In the genomic region with DNA sequence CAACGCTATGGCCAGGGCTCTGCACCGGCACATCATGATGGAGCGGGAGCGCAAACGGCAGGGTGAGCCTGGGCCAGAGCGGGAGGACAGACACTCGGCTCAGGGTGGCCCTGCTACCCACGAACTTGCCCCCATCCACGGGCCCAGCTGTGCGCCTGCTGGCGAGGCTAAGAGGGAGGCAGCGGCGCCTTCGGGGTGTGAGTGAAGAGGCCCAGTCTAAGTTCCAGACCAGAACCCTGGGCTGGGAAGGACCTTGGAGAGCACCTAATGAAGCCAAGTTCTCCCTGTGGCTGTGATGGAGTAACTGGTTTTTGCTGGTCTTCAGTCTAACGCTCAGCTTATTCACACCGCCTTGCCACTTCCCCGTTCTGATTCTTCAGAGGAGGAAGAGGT, we compare ENCODE assay signal across 8 mouse cellular contexts. TPM values are rescaled to one million over a fixed set of nuclear protein-coding genes. Genes with fewer than 3 reads are reported as not detected.
DNase-seq lines count a peak whose midpoint lies in the region; ATAC-seq and TF ChIP-seq lines count a peak whose summit lies in the region.

No protein-coding gene starts in this region.

- peak overlapping the region; percentile 83 for H3K9ac ChIP-seq in kidney, embryonic 16.5 days (replicated peaks; ENCODE audit: low read length)
- H3K9ac ChIP-seq in hindbrain, embryonic 12.5 days, result peak overlapping the region; percentile 88

- H3K4me1 ChIP-seq in kidney, embryonic 16.5 days (ENCODE audit: insufficient read depth, low read length), result peaks cover 37% of the 10 kb centered on the region
- peaks cover 3% of the 10 kb centered on the region for H3K4me1 ChIP-seq in bone marrow, adult 2 months (ENCODE audit: control insufficient read depth, insufficient read depth, low read length)
- H3K4me1 ChIP-seq in hindbrain, embryonic 12.5 days, result peaks cover 37% of the 10 kb centered on the region

- under 1% methylated on average over 17 of the region's 17 CpGs for WGBS in kidney, embryonic 16.5 days
- WGBS in bone marrow, adult 2 months, result 0% methylated on average over 17 of the region's 17 CpGs
- 3% methylated on average over 17 of the region's 17 CpGs for WGBS in hindbrain, embryonic 12.5 days

- ATAC-seq in kidney, embryonic 16.5 days (ENCODE audit: low FRiP score, low TSS enrichment), result no peak
- no peak; the same call in 1 of the 2 replicates for ATAC-seq in hindbrain, embryonic 12.5 days (ENCODE audit: low FRiP score)
- peak; percentile 30 for ATAC-seq in megakaryocyte progenitor cell, adult 5-6 weeks (replicated peaks; ENCODE audit: poor library complexity)
- no peak for ATAC-seq in inflammation-experienced regulatory T-cells, adult 6 months

- H3K27me3 ChIP-seq in kidney, embryonic 16.5 days (ENCODE audit: insufficient read depth, low read length), result no peaks in the 10 kb centered on the region
- H3K27me3 ChIP-seq in hindbrain, embryonic 12.5 days, result no peaks in the 10 kb centered on the region

- no peak for DNase-seq in kidney, postnatal 14 days
- DNase-seq in left cerebral cortex, postnatal 4 days, result no peak
- no peak for DNase-seq in lung, adult 18-20 months

- TF ChIP-seq POLR2A in bone marrow, adult 2 months (IDR thresholded peaks at IDR 0.05; ENCODE audit: borderline replicate concordance, control insufficient read depth, low read depth, low read length), result no peak

- peak overlapping the region; percentile 78 for H3K27ac ChIP-seq in kidney, embryonic 16.5 days (ENCODE audit: low read length)
- H3K27ac ChIP-seq in bone marrow, adult 2 months (ENCODE audit: control insufficient read depth, insufficient read depth, low read depth, low read length, poor library complexity), result peak overlapping the region; percentile 90
- peak overlapping the region; percentile 88 for H3K27ac ChIP-seq in hindbrain, embryonic 12.5 days

- peak overlapping the region; percentile 79 for H3K4me2 ChIP-seq in kidney, embryonic 16.5 days (replicated peaks; ENCODE audit: low read depth, low read length)
- H3K4me2 ChIP-seq in hindbrain, embryonic 12.5 days (replicated peaks), result peak overlapping the region; percentile 96

- peak overlapping the region; percentile 88 for H3K4me3 ChIP-seq in kidney, embryonic 16.5 days (ENCODE audit: low read length)
- H3K4me3 ChIP-seq in bone marrow, adult 2 months (replicated peaks; ENCODE audit: control insufficient read depth, low read depth, low read length), result peak overlapping the region; percentile 92
- H3K4me3 ChIP-seq in hindbrain, embryonic 12.5 days, result peak overlapping the region; percentile 77

- peaks cover 72% of the 10 kb centered on the region for H3K36me3 ChIP-seq in kidney, embryonic 16.5 days (ENCODE audit: insufficient read depth, low read length)
- peaks cover 82% of the 10 kb centered on the region for H3K36me3 ChIP-seq in hindbrain, embryonic 12.5 days

- no peak for TF ChIP-seq CTCF in bone marrow, adult 2 months (IDR thresholded peaks at IDR 0.05; ENCODE audit: control insufficient read depth, insufficient read depth, low read length)

- H3K9me3 ChIP-seq in kidney, embryonic 16.5 days (ENCODE audit: low read length), result no peaks in the 10 kb centered on the region
- no peaks in the 10 kb centered on the region for H3K9me3 ChIP-seq in hindbrain, embryonic 12.5 days (replicated peaks)

- intact Hi-C loops in left cerebral cortex, postnatal 4 days (cut with DNase I), result no loop called here

RNA-seq across cellular contexts. Expression of gene Gps2, which starts 0.7 kb away (rescaled TPM):
- 85.2 and 86.4 TPM in 2 replicates for polyA plus RNA-seq in kidney, embryonic 16.5 days (2015; fragmentation: Nextera tagmentation; extraction: Ambion mirVana)
- polyA plus RNA-seq in bone marrow, adult 2 months (2011; ENCODE audit: insufficient read depth, insufficient read length, low replicate concordance, missing spikeins), result 120 and 203 TPM in 2 replicates
- polyA plus RNA-seq in hindbrain, embryonic 12.5 days (2016; fragmentation: Nextera tagmentation; extraction: Ambion mirVana), result 84.7 and 90.1 TPM in 2 replicates
- 106 and 114 TPM in 2 replicates for total RNA-seq in megakaryocyte progenitor cell, adult 5-6 weeks (2015)
- total RNA-seq in megakaryocyte progenitor cell, adult 5-6 weeks (2017), result 46.2 and 56.3 TPM in 2 replicates
- polyA plus RNA-seq in inflammation-experienced regulatory T-cells, adult 6 months (2017; shearing (Covaris generic)), result 100 to 1,000 TPM in 2 of 3 experiments, 10 to 100 TPM in 1; 91.9 to 128 (median 122) TPM
- total RNA-seq in left cerebral cortex, postnatal 4 days (2021), result 10 to 100 TPM; 37.8 to 38.3 TPM

RNA-seq across cellular contexts. Expression of gene Eif5a, which starts 7.4 kb away (rescaled TPM):
- 1,737 and 1,791 TPM in 2 replicates for polyA plus RNA-seq in kidney, embryonic 16.5 days (2015; fragmentation: Nextera tagmentation; extraction: Ambion mirVana)
- 378 and 387 TPM in 2 replicates for polyA plus RNA-seq in bone marrow, adult 2 months (2011; ENCODE audit: insufficient read depth, insufficient read length, low replicate concordance, missing spikeins)
- polyA plus RNA-seq in hindbrain, embryonic 12.5 days (2016; fragmentation: Nextera tagmentation; extraction: Ambion mirVana), result 1,354 and 1,360 TPM in 2 replicates
- total RNA-seq in megakaryocyte progenitor cell, adult 5-6 weeks (2015), result 1,355 and 1,412 TPM in 2 replicates
- total RNA-seq in megakaryocyte progenitor cell, adult 5-6 weeks (2017), result 1,221 and 1,257 TPM in 2 replicates
- polyA plus RNA-seq in inflammation-experienced regulatory T-cells, adult 6 months (2017; shearing (Covaris generic)), result 1,000 to 10,000 TPM; 1,103 to 1,192 (median 1,160) TPM
- 100 to 1,000 TPM; 539 to 555 TPM for total RNA-seq in left cerebral cortex, postnatal 4 days (2021)

RNA-seq across cellular contexts. Expression of gene Neurl4, which starts 13.5 kb away (rescaled TPM):
- 11.4 and 12.8 TPM in 2 replicates for polyA plus RNA-seq in kidney, embryonic 16.5 days (2015; fragmentation: Nextera tagmentation; extraction: Ambion mirVana)
- 25.7 and 38.2 TPM in 2 replicates for polyA plus RNA-seq in bone marrow, adult 2 months (2011; ENCODE audit: insufficient read depth, insufficient read length, low replicate concordance, missing spikeins)
- 15.0 and 15.2 TPM in 2 replicates for polyA plus RNA-seq in hindbrain, embryonic 12.5 days (2016; fragmentation: Nextera tagmentation; extraction: Ambion mirVana)
- total RNA-seq in megakaryocyte progenitor cell, adult 5-6 weeks (2015), result 9.5 and 11.0 TPM in 2 replicates
- total RNA-seq in megakaryocyte progenitor cell, adult 5-6 weeks (2017), result 20.2 and 21.6 TPM in 2 replicates
- 1 to 10 TPM; 5.2 to 9.6 (median 9.0) TPM for polyA plus RNA-seq in inflammation-experienced regulatory T-cells, adult 6 months (2017; shearing (Covaris generic))
- 100 to 1,000 TPM; 157 to 165 TPM for total RNA-seq in left cerebral cortex, postnatal 4 days (2021)

RNA-seq across cellular contexts. Expression of gene 2810408A11Rik, which starts 13.6 kb away (rescaled TPM):
- 11.7 and 12.8 TPM in 2 replicates for polyA plus RNA-seq in kidney, embryonic 16.5 days (2015; fragmentation: Nextera tagmentation; extraction: Ambion mirVana)
- polyA plus RNA-seq in bone marrow, adult 2 months (2011; ENCODE audit: insufficient read depth, insufficient read length, low replicate concordance, missing spikeins), result 2.7 and 5.6 TPM in 2 replicates
- 17.8 TPM in 2 replicates for polyA plus RNA-seq in hindbrain, embryonic 12.5 days (2016; fragmentation: Nextera tagmentation; extraction: Ambion mirVana)
- 1.9 and 3.0 TPM in 2 replicates for total RNA-seq in megakaryocyte progenitor cell, adult 5-6 weeks (2015)
- 1.7 and 6.6 TPM in 2 replicates for total RNA-seq in megakaryocyte progenitor cell, adult 5-6 weeks (2017)
- under 1 TPM; 0.39 to 0.98 (median 0.63) TPM for polyA plus RNA-seq in inflammation-experienced regulatory T-cells, adult 6 months (2017; shearing (Covaris generic))
- total RNA-seq in left cerebral cortex, postnatal 4 days (2021), result 10 to 100 TPM in 1 of 2 experiments, 1 to 10 TPM in 1; 8.3 to 10.7 TPM

RNA-seq across cellular contexts. Expression of gene Acap1, which starts 19.0 kb away (rescaled TPM):
- 0.44 and 0.67 TPM in 2 replicates for polyA plus RNA-seq in kidney, embryonic 16.5 days (2015; fragmentation: Nextera tagmentation; extraction: Ambion mirVana)
- polyA plus RNA-seq in bone marrow, adult 2 months (2011; ENCODE audit: insufficient read depth, insufficient read length, low replicate concordance, missing spikeins), result 63.5 and 179 TPM in 2 replicates
- polyA plus RNA-seq in hindbrain, embryonic 12.5 days (2016; fragmentation: Nextera tagmentation; extraction: Ambion mirVana), result 0.86 and 0.92 TPM in 2 replicates
- total RNA-seq in megakaryocyte progenitor cell, adult 5-6 weeks (2015), result 23.6 and 24.7 TPM in 2 replicates
- total RNA-seq in megakaryocyte progenitor cell, adult 5-6 weeks (2017), result 59.2 and 67.5 TPM in 2 replicates
- polyA plus RNA-seq in inflammation-experienced regulatory T-cells, adult 6 months (2017; shearing (Covaris generic)), result 100 to 1,000 TPM; 229 to 289 (median 266) TPM
- total RNA-seq in left cerebral cortex, postnatal 4 days (2021), result under 1 TPM; 0.50 to 0.72 TPM
